Mouse (Mus musculus) spleen, adult 2 months (tissue): ENCODE data around the gene Hoxa13. TPM values are rescaled to one million over a fixed set of nuclear protein-coding genes. Genes with fewer than 3 reads are reported as not detected.

Source experiments
- DNase-seq, 2 experiments: peaks; one replicate each; pipeline versions ENCODE4 v3.0.0 to v3.0.0-alpha.2; 2012 to 2021; ENCODE audit warnings: low spot score in 2 of 2, low read depth in 1 of 2
- H3K27ac ChIP-seq: fragments of 200-500 bp; 2 replicates; pipeline ENCODE4 v1.5.1; 2012; ENCODE audit warnings: low read length, inconsistent platforms; ENCODE audit not compliant: insufficient read depth
- H3K27me3 ChIP-seq: fragments of 200-500 bp; 2 replicates; pipeline ENCODE4 v1.6.1; 2012; ENCODE audit warnings: mild to moderate bottlenecking, moderate library complexity, low read length, inconsistent platforms; ENCODE audit not compliant: control insufficient read depth, insufficient read depth
- H3K36me3 ChIP-seq: fragments of 200-500 bp; 2 replicates; pipeline ENCODE4 v1.6.1; 2012; ENCODE audit warnings: mild to moderate bottlenecking, low read length, inconsistent platforms; ENCODE audit not compliant: control insufficient read depth, insufficient read depth
- H3K4me1 ChIP-seq: fragments of 200-500 bp; 2 replicates; pipeline ENCODE4 v1.6.1; 2011; ENCODE audit warnings: inconsistent platforms; ENCODE audit not compliant: control insufficient read depth, insufficient read depth, insufficient read length
- H3K4me3 ChIP-seq: fragments of 200-500 bp; 2 replicates; pipeline ENCODE4 v1.5.1; 2011; ENCODE audit warnings: mild to moderate bottlenecking, inconsistent platforms; ENCODE audit not compliant: insufficient read depth, insufficient read length; ENCODE audit errors: extremely low read depth
- CTCF ChIP-seq: fragments of 200-500 bp; IDR thresholded peaks from 2 replicates; pipeline ENCODE4 v1.5.1; 2011; ENCODE audit warnings: mild to moderate bottlenecking, inconsistent platforms; ENCODE audit not compliant: insufficient read depth, insufficient read length, insufficient replicate concordance; ENCODE audit errors: extremely low read depth
- POLR2A ChIP-seq: fragments of 200-500 bp; IDR thresholded peaks from 2 replicates; pipeline ENCODE4 v1.6.1; 2011; ENCODE audit warnings: low read depth, low read length, inconsistent platforms
- WGBS: fragments of 180-500 bp; shearing (Covaris S2); methylation state at CpG from one replicate; pipeline ENCODE4 v1.1.7; 2018; 5-methylcytosine and 5-hydroxymethylcytosine counted together
- polyA plus RNA-seq: library from polyadenylated mRNA; depleted of rRNA; stranded (reverse); fragments of >200 nt; gene quantifications from 2 replicates; pipeline ENCODE4 v1.2.3, GENCODE M21; 2012; rRNA removed

Hoxa13 gene
- polyA plus RNA-seq, result not detected in 2 replicates

DNA sequence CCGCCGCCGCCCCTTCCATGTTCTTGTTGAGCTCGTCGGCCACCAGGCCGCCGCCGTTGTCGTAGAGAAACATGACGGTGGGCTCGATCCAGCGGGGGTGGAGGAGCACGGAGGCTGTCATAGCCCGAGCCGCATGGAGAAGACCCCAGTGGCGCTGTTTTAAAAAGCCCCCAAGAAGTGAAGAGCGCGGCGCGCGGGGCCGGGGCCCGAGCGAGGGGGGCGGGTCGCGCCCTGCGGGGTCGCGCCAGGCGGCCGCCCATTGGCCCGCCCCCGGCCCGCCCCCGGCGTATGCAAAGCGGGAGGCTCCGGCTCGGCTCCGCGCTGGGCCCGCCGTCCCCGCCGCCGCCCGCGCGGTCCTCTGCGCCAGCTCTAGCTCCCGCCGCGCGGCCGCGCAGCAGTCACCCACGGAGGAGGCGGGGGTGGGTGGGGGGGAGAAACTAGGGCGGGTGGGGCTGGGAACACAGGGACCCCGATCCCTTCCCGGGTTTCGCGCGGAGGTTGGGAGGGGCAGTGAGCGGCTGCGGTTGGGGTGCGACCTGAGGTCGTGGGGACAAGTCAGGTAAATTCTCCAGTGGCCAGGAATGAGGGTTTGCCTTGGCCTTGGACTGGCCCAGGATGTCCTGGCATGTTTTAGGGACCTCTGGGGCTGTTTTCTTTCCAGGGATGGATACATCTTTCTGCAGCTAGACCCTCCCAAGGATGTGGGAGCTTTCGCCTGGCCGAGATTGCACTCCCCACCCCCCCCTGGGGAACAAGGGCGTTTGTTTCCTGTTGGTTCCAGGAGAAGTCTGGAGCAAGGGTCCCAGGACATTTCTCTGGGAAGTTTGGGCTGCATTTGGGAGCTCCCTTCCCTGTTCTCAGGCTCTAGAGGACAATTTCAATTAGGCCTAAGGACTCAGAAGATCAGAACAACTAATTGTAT is at the start of gene Hoxa13:
Gene Hoxa13 (minus strand): TSS at position 227 of the 922 bp plus-strand sequence.
- peak within 1 kb of the TSS; percentile 57 for H3K4me3 ChIP-seq
- H3K27me3 ChIP-seq, result peaks cover 49% of the 10 kb centered on the region
- H3K36me3 ChIP-seq, result no peaks in the 10 kb centered on the region
- H3K27ac ChIP-seq, result no peak within 1 kb of the TSS
- peaks cover 4% of the 10 kb centered on the region for H3K4me1 ChIP-seq
- DNase-seq, result no peak
- WGBS, result 3% methylated on average over 44 of the region's 72 CpGs
- TF ChIP-seq CTCF, result no peak
- no peak for TF ChIP-seq POLR2A

DNA sequence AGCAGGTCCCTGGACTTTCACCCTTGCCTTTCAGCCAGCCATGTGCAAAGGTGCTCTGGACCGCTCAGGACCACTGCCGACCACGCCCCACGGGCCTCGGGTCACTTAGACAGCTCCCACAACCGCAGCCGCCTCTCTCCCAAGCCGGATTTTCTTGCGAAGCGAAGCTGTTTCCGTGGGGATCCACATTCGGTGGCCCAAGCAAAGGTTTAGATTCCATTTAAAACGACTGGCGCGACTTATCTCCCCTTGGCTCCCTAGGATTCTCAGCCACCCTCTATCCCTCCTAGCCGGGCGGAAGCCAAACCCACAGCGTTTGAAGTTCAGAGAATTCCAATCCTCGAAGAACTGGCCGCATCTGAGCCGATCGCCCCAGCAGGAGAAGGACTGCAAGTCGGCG is 49.7 kb upstream of the Hoxa13 start:
- Histone ChIP-seq H3K27ac (no peak overlapping the region), H3K4me3 (no peak overlapping the region), H3K36me3 (no peaks in the 10 kb centered on the region), H3K27me3 (peaks cover 21% of the 10 kb centered on the region), H3K4me1 (no peaks in the 10 kb centered on the region; the same call in none of the 2 replicates)
- TF ChIP-seq POLR2A (no peak), CTCF (no peak)
- WGBS, result 7% methylated on average over 24 of the region's 24 CpGs
- DNase-seq, result no peak

DNA sequence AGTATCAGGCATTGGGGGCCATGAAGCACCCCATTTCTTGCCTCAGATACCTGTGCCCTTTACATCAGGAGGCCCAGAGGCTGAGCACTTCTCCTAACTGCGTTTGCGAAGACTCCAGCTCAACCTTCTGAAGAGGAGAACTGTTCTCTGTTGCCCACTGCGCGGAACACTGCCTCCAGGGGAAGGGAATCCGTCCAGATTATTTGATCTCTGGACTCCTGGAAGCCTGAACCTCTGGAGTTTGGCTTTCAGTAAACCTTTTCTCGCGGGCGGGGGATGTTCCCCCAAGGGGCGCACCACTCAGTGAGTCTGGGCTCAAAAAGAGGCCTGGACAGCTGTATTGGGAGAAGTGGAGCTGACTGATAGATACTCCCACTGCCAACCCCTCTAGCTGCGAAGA is 49.1 kb upstream of the Hoxa13 start:
- Histone ChIP-seq H3K36me3 (no peaks in the 10 kb centered on the region), H3K4me3 (no peak overlapping the region), H3K4me1 (no peaks in the 10 kb centered on the region; the same call in none of the 2 replicates), H3K27ac (no peak overlapping the region), H3K27me3 (peaks cover 21% of the 10 kb centered on the region)
- TF ChIP-seq CTCF (no peak), POLR2A (no peak)
- DNase-seq, result no peak
- 54% methylated on average over 10 of the region's 10 CpGs for WGBS

DNA sequence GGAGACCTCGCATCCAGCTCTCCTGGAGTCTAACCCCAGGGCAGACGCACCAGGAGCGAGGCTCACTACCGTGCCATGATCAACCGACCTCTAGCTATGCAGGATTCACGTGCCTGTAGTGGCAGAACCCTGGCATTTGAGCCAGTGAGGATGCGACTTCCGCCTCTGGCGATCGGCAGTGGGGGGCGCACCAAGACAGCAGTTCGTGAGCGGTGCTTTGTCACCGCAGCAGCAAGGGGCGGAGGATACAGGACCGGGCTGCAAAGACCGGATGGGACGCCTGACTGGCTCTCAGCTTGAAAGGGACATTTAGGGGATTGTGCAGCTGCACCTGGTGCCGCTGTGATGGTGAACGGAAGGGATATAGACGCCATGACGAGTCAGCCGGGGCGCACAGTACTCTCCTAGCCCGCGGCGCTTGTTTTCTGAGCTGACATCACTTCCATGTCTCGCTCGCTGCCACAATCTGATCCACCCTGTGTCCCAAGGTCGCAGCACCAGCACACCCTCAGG is 45.3 kb upstream of the Hoxa13 start:
- 1% methylated on average over 30 of the region's 30 CpGs for WGBS
- Histone ChIP-seq H3K4me3 (peak overlapping the region; percentile 10; the same call in 1 of the 2 replicates), H3K4me1 (no peaks in the 10 kb centered on the region; the same call in 1 of the 2 replicates), H3K27me3 (peaks cover 11% of the 10 kb centered on the region), H3K36me3 (no peaks in the 10 kb centered on the region), H3K27ac (no peak overlapping the region)
- no peak for TF ChIP-seq POLR2A
- TF ChIP-seq CTCF, result peak; percentile 34; the same call in 1 of the 2 replicates
- DNase-seq, result peak in 1 of 2 experiments; percentile 38

DNA sequence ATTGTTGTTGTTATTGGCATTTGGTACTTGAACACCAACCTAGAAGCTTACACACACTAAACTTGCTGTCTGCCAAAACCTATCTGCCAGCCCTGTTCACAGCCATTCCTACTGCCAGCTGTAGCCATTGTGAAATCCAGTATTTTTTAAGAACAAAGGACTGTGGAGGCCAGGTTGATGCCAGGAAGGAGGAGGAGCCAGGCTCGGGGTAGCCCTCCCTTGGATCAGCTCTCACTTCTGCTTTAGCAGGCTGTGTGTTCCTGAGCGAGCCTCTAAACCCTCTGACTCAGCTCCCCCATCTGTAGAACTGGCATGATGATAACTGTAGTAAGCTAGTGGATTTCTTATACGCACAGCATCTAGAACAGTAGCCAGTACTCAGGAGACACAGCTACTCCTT is 42.7 kb upstream of the Hoxa13 start:
- TF ChIP-seq POLR2A, result no peak
- no peak for TF ChIP-seq CTCF
- WGBS, result 26% methylated on average over 3 of the region's 3 CpGs
- H3K36me3 ChIP-seq, result no peaks in the 10 kb centered on the region
- H3K4me1 ChIP-seq, result no peaks in the 10 kb centered on the region; the same call in 1 of the 2 replicates
- no peak overlapping the region for H3K27ac ChIP-seq
- H3K27me3 ChIP-seq, result no peaks in the 10 kb centered on the region
- no peak overlapping the region for H3K4me3 ChIP-seq
- no peak for DNase-seq

DNA sequence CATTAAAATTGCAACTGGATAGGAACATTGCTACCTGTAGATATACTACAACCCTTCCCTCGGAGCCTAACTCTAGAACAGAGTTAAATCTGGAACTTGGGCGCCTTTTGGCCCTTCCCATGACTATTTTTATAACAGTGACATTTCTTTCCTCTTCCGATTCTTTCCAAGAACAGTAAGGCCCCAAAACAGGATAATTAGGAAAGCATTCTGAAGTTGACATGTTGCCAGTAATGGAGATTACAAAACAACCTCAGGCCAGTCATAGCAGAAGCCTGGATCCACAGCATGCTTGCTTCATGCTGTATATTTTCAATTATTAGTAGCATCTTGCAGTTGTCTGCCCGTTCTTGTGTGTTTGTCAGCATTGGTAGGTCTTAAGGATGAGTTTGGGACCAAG is 40.1 kb upstream of the Hoxa13 start:
- TF ChIP-seq POLR2A, result no peak
- TF ChIP-seq CTCF, result no peak
- 82% methylated on average over 4 of the region's 4 CpGs for WGBS

DNA sequence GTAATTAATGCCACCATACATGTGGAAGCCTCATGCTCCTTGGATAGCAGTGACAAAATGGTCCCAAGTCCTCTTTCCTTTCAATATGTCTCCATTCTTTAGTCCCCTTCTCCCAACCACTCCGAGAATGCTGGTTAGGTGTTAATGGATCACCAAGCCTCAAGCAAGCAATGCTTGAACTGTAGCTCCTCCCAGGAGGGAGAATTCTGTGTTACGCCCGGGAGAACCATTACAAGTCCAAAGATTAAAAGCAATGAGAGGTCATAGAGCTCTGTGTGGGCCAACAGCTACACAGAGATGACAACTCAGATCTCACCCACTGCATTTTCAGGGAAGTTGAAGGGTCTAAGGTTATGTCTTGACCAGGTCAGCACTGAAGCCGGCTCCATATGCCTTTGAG is 37.8 kb upstream of the Hoxa13 start:
- DNase-seq, result no peak
- 85% methylated on average over 4 of the region's 4 CpGs for WGBS
- no peak for TF ChIP-seq POLR2A
- TF ChIP-seq CTCF, result no peak
- Histone ChIP-seq H3K4me3 (no peak overlapping the region), H3K36me3 (no peaks in the 10 kb centered on the region), H3K27ac (no peak overlapping the region), H3K27me3 (peaks cover 1% of the 10 kb centered on the region), H3K4me1 (no peaks in the 10 kb centered on the region)

More for the DNA sequence above, 40.1 kb upstream of the Hoxa13 start:
- no peaks in the 10 kb centered on the region for H3K4me1 ChIP-seq
- no peaks in the 10 kb centered on the region for H3K36me3 ChIP-seq
- H3K27ac ChIP-seq, result no peak overlapping the region
- DNase-seq, result no peak
- no peak overlapping the region for H3K4me3 ChIP-seq
- H3K27me3 ChIP-seq, result no peaks in the 10 kb centered on the region; the same call in none of the 2 replicates
